Comparison of ENCODE assay signal across 8 mouse cellular contexts in the genomic region with DNA sequence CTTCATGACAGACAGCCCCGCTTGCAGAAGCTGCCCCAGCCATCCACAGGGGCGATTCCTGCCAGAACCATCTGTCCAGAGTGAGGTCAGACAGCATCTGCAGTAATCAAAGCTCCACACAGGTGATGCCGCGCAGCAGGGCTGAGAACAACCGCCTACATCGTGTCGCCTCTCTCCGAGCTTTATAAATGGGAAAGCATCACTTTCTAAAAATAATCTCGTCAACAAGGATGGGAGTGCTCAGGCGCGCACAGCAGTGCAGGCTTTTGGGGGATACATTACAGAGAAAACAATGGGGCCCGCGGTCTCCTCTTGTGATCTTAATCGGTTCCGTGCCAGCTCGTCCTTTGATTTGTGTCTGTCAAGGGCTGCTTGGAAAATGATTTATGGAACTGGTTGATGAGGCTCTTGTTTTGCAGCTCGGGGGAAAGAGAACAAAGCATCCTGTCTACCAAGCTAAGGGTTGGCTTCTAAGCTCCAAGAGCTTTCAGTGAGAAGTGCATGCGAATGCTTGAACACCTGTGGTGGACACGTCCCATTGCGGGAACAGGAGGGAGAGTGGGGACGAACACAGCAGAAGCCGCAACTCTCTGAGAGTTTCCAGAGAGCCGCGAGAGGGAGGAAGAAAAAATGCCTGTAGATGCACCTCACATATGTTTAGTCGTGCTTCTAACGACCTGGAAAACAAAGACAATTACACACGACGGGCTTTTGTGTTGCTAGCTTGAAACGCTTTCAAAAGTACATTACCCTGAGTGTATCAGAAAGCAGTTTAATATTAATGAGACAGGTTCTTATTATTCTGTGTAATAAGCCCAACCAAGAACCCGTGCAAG. TPM values are rescaled to one million over a fixed set of nuclear protein-coding genes. Genes with fewer than 3 reads are reported as not detected.
A peak's percentile ranks its signal among the peaks of the same experiment; 100 is the strongest.
DNase-seq lines count a peak whose midpoint lies in the region; ATAC-seq lines count a peak whose summit lies in the region.

No protein-coding gene starts in this region.

- peaks cover 6% of the 10 kb centered on the region; the same call in 1 of the 2 replicates for H3K27me3 ChIP-seq in lung, embryonic 16.5 days (ENCODE audit: control insufficient read depth, insufficient read depth, low read depth, low read length)
- H3K27me3 ChIP-seq in intestine, embryonic 15.5 days (replicated peaks), result peaks cover 5% of the 10 kb centered on the region; the same call in 1 of the 2 replicates
- 0 out of 2 replicates have a peak, but pooled peaks cover 7% of the 10 kb centered on the region for H3K27me3 ChIP-seq in neural tube, embryonic 13.5 days

- no peak overlapping the region for H3K4me3 ChIP-seq in lung, embryonic 16.5 days (ENCODE audit: low read length)
- no peak overlapping the region for H3K4me3 ChIP-seq in intestine, embryonic 15.5 days (replicated peaks)
- H3K4me3 ChIP-seq in neural tube, embryonic 13.5 days, result peak overlapping the region; percentile 13

- ATAC-seq in lung, embryonic 16.5 days (ENCODE audit: low read depth), result no peak
- no peak for ATAC-seq in intestine, embryonic 15.5 days
- ATAC-seq in neural tube, embryonic 13.5 days (ENCODE audit: low read depth), result no peak

- H3K36me3 ChIP-seq in lung, embryonic 16.5 days (ENCODE audit: control insufficient read depth, insufficient read depth, low read length), result no peaks in the 10 kb centered on the region
- no peaks in the 10 kb centered on the region for H3K36me3 ChIP-seq in intestine, embryonic 15.5 days
- H3K36me3 ChIP-seq in neural tube, embryonic 13.5 days, result no peaks in the 10 kb centered on the region

- no peaks in the 10 kb centered on the region for H3K9me3 ChIP-seq in lung, embryonic 16.5 days (ENCODE audit: control insufficient read depth, low read length)
- H3K9me3 ChIP-seq in intestine, embryonic 15.5 days, result no peaks in the 10 kb centered on the region
- no peaks in the 10 kb centered on the region for H3K9me3 ChIP-seq in neural tube, embryonic 13.5 days

- peaks cover 10% of the 10 kb centered on the region for H3K4me1 ChIP-seq in lung, embryonic 16.5 days (replicated peaks; ENCODE audit: control insufficient read depth, insufficient read depth, low read length)
- H3K4me1 ChIP-seq in intestine, embryonic 15.5 days (replicated peaks), result peaks cover 13% of the 10 kb centered on the region; the same call in 1 of the 2 replicates
- peaks cover 38% of the 10 kb centered on the region for H3K4me1 ChIP-seq in neural tube, embryonic 13.5 days (replicated peaks)

- peak overlapping the region; percentile 33 for H3K4me2 ChIP-seq in lung, embryonic 16.5 days (ENCODE audit: low read depth, low read length)
- peak overlapping the region; percentile 19; the same call in 1 of the 2 replicates for H3K4me2 ChIP-seq in intestine, embryonic 15.5 days (replicated peaks)
- H3K4me2 ChIP-seq in neural tube, embryonic 13.5 days, result peak overlapping the region; percentile 52

- H3K9ac ChIP-seq in lung, embryonic 16.5 days (ENCODE audit: low read length), result no peak overlapping the region; the same call in 1 of the 2 replicates
- no peak overlapping the region for H3K9ac ChIP-seq in intestine, embryonic 15.5 days
- H3K9ac ChIP-seq in neural tube, embryonic 13.5 days, result peak overlapping the region; percentile 60

- no peak overlapping the region for H3K27ac ChIP-seq in lung, embryonic 16.5 days (ENCODE audit: low read length)
- no peak overlapping the region for H3K27ac ChIP-seq in intestine, embryonic 15.5 days
- H3K27ac ChIP-seq in neural tube, embryonic 13.5 days (replicated peaks), result peak overlapping the region; percentile 50

- 13% methylated on average over 30 of the region's 30 CpGs for WGBS in lung, embryonic 16.5 days
- WGBS in intestine, embryonic 15.5 days, result 16% methylated on average over 30 of the region's 30 CpGs
- WGBS in neural tube, embryonic 13.5 days, result 6% methylated on average over 30 of the region's 30 CpGs

- peak; percentile 16 for DNase-seq in cerebellum, adult 11-12 months
- no peak for DNase-seq in cerebellum, postnatal 4 days (ENCODE audit: low spot score in 2 of 2)
- DNase-seq in lung, postnatal 36 days, result no peak
- no peak for DNase-seq in ovary, postnatal 14 days (ENCODE audit: low spot score)
- DNase-seq in thymus, postnatal 14 days, result no peak

RNA-seq across cellular contexts. Expression of a gene that starts 44.2 kb away (rescaled TPM):
- 8.3 and 9.8 TPM in 2 replicates for polyA plus RNA-seq in lung, embryonic 16.5 days (2015; fragmentation: Nextera tagmentation; extraction: Ambion mirVana)
- polyA plus RNA-seq in intestine, embryonic 15.5 days (2015; fragmentation: Nextera tagmentation; extraction: Ambion mirVana), result 5.7 and 6.1 TPM in 2 replicates
- polyA plus RNA-seq in neural tube, embryonic 13.5 days (2015; fragmentation: Nextera tagmentation; extraction: Ambion mirVana), result 6.9 and 8.2 TPM in 2 replicates
